Mouse (Mus musculus) stomach, postnatal 0 days (tissue): ENCODE measurements around the gene Aldh3a2.
"Not testable (repeated sequence)": the region's sequence is repeated elsewhere in the genome, so short reads cannot be mapped to it uniquely, and the experiment has no call there.

ENCODE experiments used
- CTCF ChIP-seq: IDR thresholded peaks from 2 replicates; pipeline ENCODE4 v1.5.1; 2016; ENCODE audit warnings: antibody characterized with exemption, low read depth, mild to moderate bottlenecking, moderate library complexity
- EP300 ChIP-seq: optimal IDR thresholded peaks from 2 replicates; pipeline ENCODE3; 2016; ENCODE audit warnings: antibody characterized with exemption

- TF ChIP-seq CTCF, EP300: not testable (repeated sequence)
Observed at GRCm38 (mm10) chr11:61304535-61304934, 37.3 kb upstream of the Aldh3a2 start.
